Mouse (Mus musculus): ENCODE measurements around the gene Grhl1. TPM values are rescaled to one million over a fixed set of nuclear protein-coding genes. Genes with fewer than 3 reads are reported as not detected.
"Not testable (repeated sequence)": the region's sequence is repeated elsewhere in the genome, so short reads cannot be mapped to it uniquely, and the experiment has no call there.

Grhl1 gene
- 1.1 TPM in 2 replicates for polyA plus RNA-seq (2014; fragmentation: Nextera tagmentation; extraction: Ambion mirVana)

DNA sequence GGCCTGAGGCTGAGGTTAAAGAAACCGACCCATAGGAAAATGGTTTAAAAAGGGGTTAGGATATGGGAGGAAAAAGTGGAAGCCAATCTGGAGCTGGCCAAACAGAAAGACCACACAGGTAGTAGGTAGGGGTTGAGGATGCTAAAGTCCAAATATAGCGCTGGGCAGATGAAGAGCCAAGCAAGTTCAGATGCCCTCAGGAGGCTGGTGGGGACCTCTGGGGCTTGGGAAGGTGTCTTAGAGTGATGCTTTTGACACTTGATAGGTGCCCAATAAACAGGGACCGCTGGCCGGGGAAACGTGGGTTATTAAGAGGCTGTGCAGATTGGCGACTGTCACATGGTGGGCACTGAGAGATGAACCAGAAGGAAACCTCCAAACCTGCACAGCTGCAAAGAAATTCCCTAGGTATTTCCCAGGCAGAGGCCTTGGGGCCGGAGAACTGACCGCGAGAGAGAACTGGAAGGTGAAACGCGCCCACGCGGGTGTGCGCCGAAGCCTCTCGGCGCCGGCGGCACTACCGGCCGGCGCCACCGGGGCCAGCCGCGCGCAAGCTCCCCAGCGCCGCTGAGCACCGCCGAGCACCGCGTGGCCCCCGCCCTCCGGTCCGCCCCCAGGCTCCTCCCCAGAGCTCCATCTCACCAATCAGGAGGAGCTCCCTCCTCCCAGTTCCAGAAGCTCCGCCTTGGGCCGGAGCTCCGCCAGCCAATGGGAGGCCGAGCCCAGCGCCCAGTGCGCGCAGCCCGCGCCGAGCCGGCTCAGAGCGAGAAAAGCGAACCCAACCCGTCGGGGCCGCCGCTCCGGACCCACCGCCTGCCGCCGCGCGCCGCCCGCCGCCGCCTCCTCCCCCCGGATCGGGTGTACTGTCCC lies at the start of gene Grhl1:
Gene Grhl1 (plus strand): TSS at position 761 of the 870 bp plus-strand sequence.
- Histone ChIP-seq H3K9ac (replicated peaks; ENCODE audit: low read length) (peak within 1 kb of the TSS; percentile 42), H3K27ac (replicated peaks; ENCODE audit: low read depth, low read length) (no peak within 1 kb of the TSS), H3K36me3 (replicated peaks; ENCODE audit: control insufficient read depth, insufficient read depth, low read depth, low read length) (no peaks in the 10 kb centered on the region), H3K27me3 (ENCODE audit: control insufficient read depth, insufficient read depth, low read length) (peaks cover 9% of the 10 kb centered on the region), H3K4me2 (ENCODE audit: low read depth, low read length) (peak within 1 kb of the TSS; percentile 87), H3K9me3 (replicated peaks; ENCODE audit: control insufficient read depth, low read length) (no peaks in the 10 kb centered on the region), H3K4me3 (ENCODE audit: low read depth, low read length) (peak within 1 kb of the TSS; percentile 56), H3K4me1 (ENCODE audit: control insufficient read depth, insufficient read depth, low read length) (no peaks in the 10 kb centered on the region; the same call in 1 of the 2 replicates)
- 2% methylated on average over 49 of the region's 64 CpGs for WGBS
- peak; percentile 97 for ATAC-seq (replicated peaks; ENCODE audit: insufficient number of reproducible peaks, low FRiP score, low TSS enrichment, low read depth)
- DNase-seq (ENCODE audit: low spot score) = peak; percentile 95

DNA sequence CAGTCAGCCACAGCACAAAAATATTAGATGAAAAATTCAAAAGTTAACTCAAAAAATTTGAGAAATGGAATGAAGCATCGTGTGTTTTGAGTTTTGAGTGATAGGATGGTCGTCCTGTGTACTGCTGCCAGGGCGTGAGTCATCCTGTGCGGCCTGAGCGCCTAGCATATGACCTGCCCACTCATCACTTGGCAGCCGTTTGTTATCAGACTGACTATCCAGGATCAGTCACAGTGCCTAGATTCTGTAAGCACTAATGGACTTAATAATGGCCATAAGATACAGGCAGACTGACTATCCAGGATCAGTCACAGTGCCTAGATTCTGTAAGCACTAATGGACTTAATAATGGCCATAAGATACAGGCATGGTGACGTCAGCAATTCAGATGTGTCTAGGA lies 47.0 kb upstream of the Grhl1 start:
- not testable (repeated sequence) for H3K4me2 ChIP-seq (ENCODE audit: low read depth, low read length); H3K9me3 ChIP-seq (replicated peaks; ENCODE audit: control insufficient read depth, low read length); H3K27ac ChIP-seq (replicated peaks; ENCODE audit: low read depth, low read length); H3K4me3 ChIP-seq (ENCODE audit: low read depth, low read length); DNase-seq (ENCODE audit: low spot score); H3K9ac ChIP-seq (replicated peaks; ENCODE audit: low read length); H3K4me1 ChIP-seq (ENCODE audit: control insufficient read depth, insufficient read depth, low read length); ATAC-seq (replicated peaks; ENCODE audit: insufficient number of reproducible peaks, low FRiP score, low TSS enrichment, low read depth); H3K36me3 ChIP-seq (replicated peaks; ENCODE audit: control insufficient read depth, insufficient read depth, low read depth, low read length); H3K27me3 ChIP-seq (ENCODE audit: control insufficient read depth, insufficient read depth, low read length)
- 91% methylated on average over 7 of the region's 7 CpGs for WGBS

DNA sequence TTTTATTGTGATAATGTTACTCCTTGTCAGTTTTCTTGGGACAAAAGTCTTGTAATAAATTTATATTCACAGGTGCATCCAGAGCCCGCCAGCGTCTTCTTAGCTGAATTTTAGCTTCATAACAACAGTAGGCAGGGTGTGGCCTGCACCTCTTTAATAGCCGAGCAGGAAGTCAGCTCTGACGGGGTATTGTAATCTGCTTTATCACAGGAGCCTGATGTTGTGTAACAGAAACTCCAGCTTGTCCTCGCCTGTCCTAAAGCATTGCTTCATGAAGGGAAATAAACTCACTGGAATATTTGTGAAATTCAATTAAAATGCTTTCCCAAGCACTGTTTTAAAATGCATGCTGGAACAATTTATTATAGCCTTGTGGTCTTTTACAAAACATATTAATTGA lies 35.7 kb upstream of the Grhl1 start:
- Histone ChIP-seq H3K4me3 (ENCODE audit: low read depth, low read length) (no peak overlapping the region), H3K4me2 (ENCODE audit: low read depth, low read length) (no peak overlapping the region), H3K9ac (replicated peaks; ENCODE audit: low read length) (no peak overlapping the region), H3K27ac (replicated peaks; ENCODE audit: low read depth, low read length) (no peak overlapping the region), H3K36me3 (replicated peaks; ENCODE audit: control insufficient read depth, insufficient read depth, low read depth, low read length) (no peaks in the 10 kb centered on the region; the same call in 1 of the 2 replicates), H3K9me3 (replicated peaks; ENCODE audit: control insufficient read depth, low read length) (no peaks in the 10 kb centered on the region), H3K27me3 (ENCODE audit: control insufficient read depth, insufficient read depth, low read length) (no peaks in the 10 kb centered on the region), H3K4me1 (ENCODE audit: control insufficient read depth, insufficient read depth, low read length) (no peaks in the 10 kb centered on the region)
- DNase-seq (ENCODE audit: low spot score) (no peak), ATAC-seq (replicated peaks; ENCODE audit: insufficient number of reproducible peaks, low FRiP score, low TSS enrichment, low read depth) (no peak)
- 76% methylated on average over 5 of the region's 5 CpGs for WGBS

DNA sequence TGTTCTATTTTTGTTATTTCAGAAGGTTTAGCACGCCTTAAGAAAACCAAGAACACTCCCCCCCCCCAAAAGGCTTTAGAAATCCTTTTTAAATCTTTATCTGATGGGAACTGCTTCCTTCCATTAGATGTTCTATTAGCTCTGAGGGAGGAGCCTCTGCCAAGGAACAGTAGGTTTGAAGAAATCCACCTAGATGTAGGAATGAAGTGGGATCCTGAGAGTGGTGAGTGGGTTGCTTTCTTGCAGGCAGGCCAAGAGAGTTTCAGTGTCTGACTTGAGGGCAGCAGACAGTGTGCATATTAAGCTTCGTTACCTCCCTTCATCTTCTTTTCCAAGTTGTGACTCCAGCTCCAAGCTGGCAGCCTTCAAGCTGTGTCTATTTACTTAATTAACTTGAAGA lies 34.9 kb upstream of the Grhl1 start:
- Histone ChIP-seq H3K9me3 (replicated peaks; ENCODE audit: control insufficient read depth, low read length) (no peaks in the 10 kb centered on the region), H3K4me1 (ENCODE audit: control insufficient read depth, insufficient read depth, low read length) (no peaks in the 10 kb centered on the region), H3K27me3 (ENCODE audit: control insufficient read depth, insufficient read depth, low read length) (no peaks in the 10 kb centered on the region), H3K27ac (replicated peaks; ENCODE audit: low read depth, low read length) (no peak overlapping the region), H3K36me3 (replicated peaks; ENCODE audit: control insufficient read depth, insufficient read depth, low read depth, low read length) (no peaks in the 10 kb centered on the region; the same call in 1 of the 2 replicates), H3K4me2 (ENCODE audit: low read depth, low read length) (no peak overlapping the region), H3K4me3 (ENCODE audit: low read depth, low read length) (no peak overlapping the region), H3K9ac (replicated peaks; ENCODE audit: low read length) (no peak overlapping the region)
- WGBS = 52% methylated on average over 2 of the region's 2 CpGs
- no peak for ATAC-seq (replicated peaks; ENCODE audit: insufficient number of reproducible peaks, low FRiP score, low TSS enrichment, low read depth)
- no peak for DNase-seq (ENCODE audit: low spot score)

DNA sequence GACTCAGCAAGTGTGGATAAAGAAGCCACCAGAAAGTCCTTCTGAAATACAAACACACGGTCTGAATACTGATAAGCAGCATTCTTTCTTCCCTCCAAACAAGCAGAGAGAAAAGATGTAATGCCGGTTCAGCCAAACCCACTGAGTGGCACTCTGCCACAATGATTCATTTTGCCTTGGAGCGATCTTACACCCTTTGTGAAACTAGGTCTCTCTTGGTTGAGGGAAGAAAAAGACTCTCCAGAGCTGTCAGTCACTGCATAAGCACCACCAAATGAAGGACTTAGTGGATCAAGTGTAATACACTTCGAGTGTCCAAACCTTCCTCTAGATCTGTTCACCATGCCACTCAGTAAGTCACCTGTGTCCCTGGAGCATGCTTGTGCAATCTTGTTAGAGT lies 34.1 kb upstream of the Grhl1 start:
- H3K9me3 ChIP-seq (replicated peaks; ENCODE audit: control insufficient read depth, low read length) = no peaks in the 10 kb centered on the region
- no peak overlapping the region for H3K4me3 ChIP-seq (ENCODE audit: low read depth, low read length)
- H3K36me3 ChIP-seq (replicated peaks; ENCODE audit: control insufficient read depth, insufficient read depth, low read depth, low read length) = no peaks in the 10 kb centered on the region
- no peaks in the 10 kb centered on the region for H3K27me3 ChIP-seq (ENCODE audit: control insufficient read depth, insufficient read depth, low read length)
- H3K9ac ChIP-seq (replicated peaks; ENCODE audit: low read length) = no peak overlapping the region
- 81% methylated on average over 4 of the region's 4 CpGs for WGBS
- no peak overlapping the region for H3K27ac ChIP-seq (replicated peaks; ENCODE audit: low read depth, low read length)
- no peak overlapping the region for H3K4me2 ChIP-seq (ENCODE audit: low read depth, low read length)
- no peaks in the 10 kb centered on the region for H3K4me1 ChIP-seq (ENCODE audit: control insufficient read depth, insufficient read depth, low read length)
- ATAC-seq (replicated peaks; ENCODE audit: insufficient number of reproducible peaks, low FRiP score, low TSS enrichment, low read depth) (no peak), DNase-seq (ENCODE audit: low spot score) (peak; percentile 5)

DNA sequence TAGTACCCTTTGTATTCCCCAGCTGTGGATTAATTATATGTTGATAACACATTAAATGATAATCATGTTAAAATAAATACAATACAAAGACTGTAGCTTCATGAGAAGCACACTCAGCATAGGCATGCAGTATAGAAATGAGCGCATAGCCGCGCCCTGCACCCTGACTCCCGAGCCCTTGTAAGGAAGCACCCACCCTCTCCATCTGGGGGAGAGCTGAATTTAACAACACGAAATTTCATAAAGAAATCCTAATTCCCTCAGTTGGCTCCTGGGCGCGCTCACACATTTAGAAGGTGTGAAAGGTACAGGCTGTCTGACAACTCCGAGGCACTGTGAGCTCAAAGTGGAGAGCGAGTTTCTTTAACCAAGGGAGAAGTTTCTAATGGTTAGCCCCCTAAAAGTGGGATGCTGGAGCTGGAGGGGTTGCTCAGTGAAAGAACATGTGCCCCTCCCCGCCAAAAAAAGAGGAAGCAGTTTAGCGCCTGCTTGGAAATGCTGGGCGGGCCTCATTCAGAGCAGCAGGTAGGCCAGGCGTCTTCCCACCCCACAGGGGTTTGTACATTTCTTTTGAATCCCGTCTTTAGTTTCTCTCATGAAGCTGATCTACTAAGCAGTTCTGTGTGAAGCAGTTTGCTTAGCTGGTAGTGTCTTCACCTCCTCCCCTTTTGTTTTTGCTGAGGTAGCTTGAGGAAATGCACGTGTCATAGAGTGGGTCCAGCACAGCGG lies 30.5 kb upstream of the Grhl1 start:
- no peaks in the 10 kb centered on the region for H3K27me3 ChIP-seq (ENCODE audit: control insufficient read depth, insufficient read depth, low read length)
- WGBS = 85% methylated on average over 16 of the region's 16 CpGs

DNA sequence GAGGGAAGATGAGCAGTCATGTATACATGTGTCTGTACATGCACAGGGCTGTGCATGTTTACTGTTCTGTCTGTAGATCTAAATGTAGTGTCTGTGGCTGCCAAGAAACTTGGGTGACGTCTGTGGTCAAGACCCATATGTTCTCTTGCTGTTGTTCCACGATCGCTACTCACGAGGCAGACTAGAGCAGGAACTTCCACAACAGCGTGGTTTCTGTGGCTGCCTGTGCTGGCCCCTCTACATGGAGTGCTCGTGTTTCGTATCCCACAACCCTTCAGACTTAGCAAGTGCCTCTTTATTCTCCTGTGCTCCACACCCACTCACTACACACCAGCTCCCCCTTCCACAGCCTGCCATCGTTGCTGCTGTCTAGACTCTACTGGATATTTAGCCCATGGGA lies 24.4 kb upstream of the Grhl1 start:
- Histone ChIP-seq H3K4me1 (ENCODE audit: control insufficient read depth, insufficient read depth, low read length) (no peaks in the 10 kb centered on the region), H3K27ac (replicated peaks; ENCODE audit: low read depth, low read length) (no peak overlapping the region), H3K9me3 (replicated peaks; ENCODE audit: control insufficient read depth, low read length) (no peaks in the 10 kb centered on the region), H3K36me3 (replicated peaks; ENCODE audit: control insufficient read depth, insufficient read depth, low read depth, low read length) (no peaks in the 10 kb centered on the region), H3K27me3 (ENCODE audit: control insufficient read depth, insufficient read depth, low read length) (no peaks in the 10 kb centered on the region), H3K4me3 (ENCODE audit: low read depth, low read length) (no peak overlapping the region), H3K9ac (replicated peaks; ENCODE audit: low read length) (no peak overlapping the region), H3K4me2 (ENCODE audit: low read depth, low read length) (no peak overlapping the region)
- no peak for ATAC-seq (replicated peaks; ENCODE audit: insufficient number of reproducible peaks, low FRiP score, low TSS enrichment, low read depth)
- 86% methylated on average over 8 of the region's 8 CpGs for WGBS
- DNase-seq (ENCODE audit: low spot score) = no peak

More for the DNA sequence above, 30.5 kb upstream of the Grhl1 start:
- ATAC-seq (replicated peaks; ENCODE audit: insufficient number of reproducible peaks, low FRiP score, low TSS enrichment, low read depth) (no peak), DNase-seq (ENCODE audit: low spot score) (no peak)
- H3K4me1 ChIP-seq (ENCODE audit: control insufficient read depth, insufficient read depth, low read length) = no peaks in the 10 kb centered on the region
- no peak overlapping the region for H3K9ac ChIP-seq (replicated peaks; ENCODE audit: low read length)
- H3K4me3 ChIP-seq (ENCODE audit: low read depth, low read length) = no peak overlapping the region
- no peak overlapping the region for H3K27ac ChIP-seq (replicated peaks; ENCODE audit: low read depth, low read length)
- no peaks in the 10 kb centered on the region for H3K9me3 ChIP-seq (replicated peaks; ENCODE audit: control insufficient read depth, low read length)
- no peaks in the 10 kb centered on the region for H3K36me3 ChIP-seq (replicated peaks; ENCODE audit: control insufficient read depth, insufficient read depth, low read depth, low read length)
- no peak overlapping the region for H3K4me2 ChIP-seq (ENCODE audit: low read depth, low read length)

DNA sequence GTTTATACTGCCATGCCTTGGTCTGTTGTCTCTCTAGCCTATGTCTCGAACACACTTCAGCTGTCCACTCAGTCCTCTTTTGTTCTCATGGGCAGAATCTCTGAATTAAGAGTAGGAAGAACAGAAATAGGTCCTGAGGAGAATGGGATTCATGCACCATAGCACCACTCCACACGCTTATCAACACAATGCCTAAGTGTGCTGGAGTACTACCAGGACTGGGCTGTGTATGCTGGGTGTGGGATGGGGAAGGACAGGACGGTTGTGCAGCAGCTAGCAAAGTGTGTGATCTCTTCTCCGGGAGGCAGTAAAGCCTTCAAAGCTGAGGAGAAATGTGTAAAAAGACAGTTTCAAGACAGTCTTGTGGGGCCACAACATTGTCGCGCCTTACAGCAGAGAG lies 23.2 kb upstream of the Grhl1 start:
- DNase-seq (ENCODE audit: low spot score) = no peak
- H3K4me3 ChIP-seq (ENCODE audit: low read depth, low read length) = no peak overlapping the region
- no peaks in the 10 kb centered on the region for H3K9me3 ChIP-seq (replicated peaks; ENCODE audit: control insufficient read depth, low read length)
- no peaks in the 10 kb centered on the region for H3K27me3 ChIP-seq (ENCODE audit: control insufficient read depth, insufficient read depth, low read length)
- H3K4me2 ChIP-seq (ENCODE audit: low read depth, low read length) = no peak overlapping the region
- no peak overlapping the region for H3K9ac ChIP-seq (replicated peaks; ENCODE audit: low read length)
- ATAC-seq (replicated peaks; ENCODE audit: insufficient number of reproducible peaks, low FRiP score, low TSS enrichment, low read depth) = no peak
- 90% methylated on average over 6 of the region's 6 CpGs for WGBS
- no peaks in the 10 kb centered on the region for H3K36me3 ChIP-seq (replicated peaks; ENCODE audit: control insufficient read depth, insufficient read depth, low read depth, low read length)
- no peak overlapping the region for H3K27ac ChIP-seq (replicated peaks; ENCODE audit: low read depth, low read length)
- H3K4me1 ChIP-seq (ENCODE audit: control insufficient read depth, insufficient read depth, low read length) = no peaks in the 10 kb centered on the region
